Mouse (Mus musculus): ENCODE results near the gene Ramac. TPM values are rescaled to one million over a fixed set of nuclear protein-coding genes. Genes with fewer than 3 reads are reported as not detected.
A peak's percentile ranks its signal among the peaks of the same experiment; 100 is the strongest.

The Ramac gene
- polyA plus RNA-seq, 1 experiment from 2014 or later, result 134 TPM

GRCm38 (mm10) chr7:81806067-81806466 is 43.3 kb downstream of the Ramac start:
- H3K4me1 ChIP-seq, result peaks cover 5% of the 10 kb centered on the region
- H3K4me3 ChIP-seq (replicated peaks), result no peak overlapping the region
- no peak overlapping the region for H3K4me2 ChIP-seq
- no peak overlapping the region for H3K9ac ChIP-seq
- WGBS, result 67% methylated on average over 5 of the region's 5 CpGs
- peaks cover 11% of the 10 kb centered on the region for H3K36me3 ChIP-seq (replicated peaks)
- no peak for ATAC-seq (ENCODE audit: low FRiP score)
- no peaks in the 10 kb centered on the region for H3K9me3 ChIP-seq
- H3K27me3 ChIP-seq, result no peaks in the 10 kb centered on the region
- H3K27ac ChIP-seq, result peak overlapping the region; percentile 63

Other genes starting within 250 kb of the Ramac start
- 0.27 and 0.31 TPM in 2 replicates for gene Fsd2, start 196.0 kb upstream of the Ramac start, polyA plus RNA-seq (2016; fragmentation: Nextera tagmentation; extraction: Ambion mirVana)
- 5.9 and 6.0 TPM in 2 replicates for gene Whamm, start 191.7 kb upstream of the Ramac start, polyA plus RNA-seq (2016; fragmentation: Nextera tagmentation; extraction: Ambion mirVana)
- 33.3 and 34.1 TPM in 2 replicates for gene Homer2, start 55.4 kb upstream of the Ramac start, polyA plus RNA-seq (2016; fragmentation: Nextera tagmentation; extraction: Ambion mirVana)
- 42.2 and 43.3 TPM in 2 replicates for gene 3110040N11Rik, start 26.6 kb downstream of the Ramac start, polyA plus RNA-seq (2016; fragmentation: Nextera tagmentation; extraction: Ambion mirVana)
- gene Btbd1, start 66.5 kb downstream of the Ramac start, polyA plus RNA-seq (2016; fragmentation: Nextera tagmentation; extraction: Ambion mirVana), result 101 and 102 TPM in 2 replicates
- gene Gm10160, start 92.9 kb downstream of the Ramac start, polyA plus RNA-seq (2016; fragmentation: Nextera tagmentation; extraction: Ambion mirVana), result not detected in 2 replicates
- 8.5 and 9.6 TPM in 2 replicates for gene Tm6sf1, start 96.1 kb downstream of the Ramac start, polyA plus RNA-seq (2016; fragmentation: Nextera tagmentation; extraction: Ambion mirVana)
- 55.8 and 56.5 TPM in 2 replicates for gene Hdgfl3, start 171.5 kb downstream of the Ramac start, polyA plus RNA-seq (2016; fragmentation: Nextera tagmentation; extraction: Ambion mirVana)
- gene Bnc1, start 229.4 kb downstream of the Ramac start, polyA plus RNA-seq (2016; fragmentation: Nextera tagmentation; extraction: Ambion mirVana), result 0.33 and 0.40 TPM in 2 replicates